Mouse (Mus musculus) large intestine, adult 2 months (tissue): ENCODE results near the gene Dennd2c. TPM values are rescaled to one million over a fixed set of nuclear protein-coding genes. Genes with fewer than 3 reads are reported as not detected.

Experiments
- DNase-seq: peaks from one replicate; pipeline ENCODE4 v3.0.0-alpha.2; 2012; ENCODE audit warnings: low read depth, low spot score
- WGBS: fragments of 180-500 bp; shearing (Covaris S2); methylation state at CpG from one replicate; pipeline ENCODE4 v1.1.7; 2018; 5-methylcytosine and 5-hydroxymethylcytosine counted together
- polyA plus RNA-seq: library from polyadenylated mRNA; depleted of rRNA; stranded (reverse); fragments of >200 nt; gene quantifications from 2 replicates; pipeline ENCODE4 v1.2.3, GENCODE M21; 2012; rRNA removed

Gene Dennd2c
- polyA plus RNA-seq = 0.25 and 0.33 TPM in 2 replicates

DNA sequence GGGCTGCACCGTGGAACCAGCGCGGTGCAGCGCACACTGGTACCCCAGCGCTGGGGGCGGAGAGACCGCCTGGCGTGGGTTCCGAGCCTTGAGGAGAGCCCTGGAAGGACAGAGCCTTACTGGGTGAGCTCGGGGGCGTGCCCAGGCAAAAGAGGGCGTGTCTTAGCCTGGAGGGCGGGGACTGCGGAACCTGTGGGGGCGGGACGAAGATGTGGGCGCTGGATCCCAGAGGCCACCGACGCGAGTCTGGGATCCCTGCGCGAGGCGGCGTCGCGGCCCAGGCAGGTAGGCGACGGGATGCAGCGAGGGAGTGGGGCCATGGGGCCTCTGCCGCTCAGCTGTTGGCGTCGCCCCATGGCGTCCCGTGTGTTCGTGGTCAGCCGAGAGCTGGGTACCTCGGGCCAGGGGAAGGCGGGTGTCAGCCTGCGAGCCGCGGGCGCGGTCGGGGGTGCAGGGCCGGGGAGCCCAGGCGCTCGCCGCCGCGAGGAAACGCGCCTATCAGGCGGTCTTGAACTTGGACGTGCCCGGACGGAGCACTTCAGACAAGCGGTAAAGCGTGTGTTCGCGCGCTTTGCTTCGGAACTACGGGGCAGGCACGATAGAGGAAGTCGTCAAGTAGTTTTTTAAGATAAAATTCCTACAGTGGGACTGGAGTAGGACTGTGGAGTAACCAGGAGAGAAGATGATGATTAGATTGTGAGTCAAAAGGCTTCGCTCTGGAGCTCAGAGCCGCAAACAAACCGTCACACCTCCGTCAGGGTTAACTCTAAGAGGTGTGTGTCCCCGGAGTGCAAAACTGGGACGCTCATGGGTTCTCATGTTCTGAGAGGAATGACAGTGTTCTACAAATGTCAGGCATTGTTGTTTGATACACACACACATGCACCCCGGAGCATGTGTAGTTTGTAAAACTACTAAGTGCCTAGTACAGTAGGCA is at the start of gene Dennd2c:
Dennd2c (plus strand) TSS at position 151 of the 937 bp plus-strand sequence.
- DNase-seq = peak; percentile 62
- under 1% methylated on average over 72 of the region's 72 CpGs for WGBS

DNA sequence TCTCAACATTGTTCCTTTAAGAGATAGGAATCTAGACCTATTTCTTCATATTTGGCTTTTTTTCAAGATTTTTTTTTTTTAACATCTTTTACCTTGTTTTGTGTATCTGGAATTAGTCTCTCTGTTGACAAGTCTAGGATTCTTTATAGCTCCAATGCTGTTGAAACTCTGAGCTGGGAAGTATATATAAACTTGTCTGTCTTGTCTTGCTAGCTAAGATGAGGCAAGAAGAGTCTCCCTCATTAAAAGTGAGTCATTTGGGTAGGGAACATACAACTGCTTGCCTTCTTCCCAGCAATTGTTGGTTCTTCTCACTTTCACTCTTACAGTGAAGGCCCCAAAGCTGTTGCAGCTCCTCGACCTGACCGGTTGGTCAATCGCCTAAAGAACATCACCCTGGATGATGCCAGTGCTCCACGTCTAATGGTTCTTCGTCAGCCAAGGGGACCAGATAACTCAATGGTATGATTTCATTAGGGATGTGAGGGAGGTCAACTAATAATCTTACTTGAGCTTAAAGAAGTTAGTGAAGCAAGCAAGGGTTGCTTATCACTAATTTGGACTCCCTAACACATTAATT is 46.3 kb upstream of the Dennd2c start:
- 80% methylated on average over 5 of the region's 5 CpGs for WGBS
- no peak for DNase-seq

DNA sequence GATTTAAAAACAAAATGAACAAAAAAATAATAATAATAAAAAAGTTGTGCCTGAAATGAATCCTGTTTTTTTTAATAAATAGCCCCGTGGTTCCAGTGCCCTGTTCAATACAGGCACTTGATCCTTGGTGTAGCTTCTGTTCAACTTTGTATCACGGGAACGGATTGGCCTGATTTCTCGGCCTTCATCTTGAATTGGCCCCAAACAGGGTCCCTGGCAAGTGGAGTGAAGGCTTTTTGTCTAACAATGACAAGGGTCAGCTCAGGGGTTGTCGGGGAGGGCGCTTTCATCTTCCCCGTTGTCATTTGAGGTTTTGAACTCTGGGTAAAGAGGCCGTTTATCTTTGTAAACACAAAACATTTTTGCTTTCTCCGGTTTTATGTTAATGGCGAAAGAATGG is 44.7 kb upstream of the Dennd2c start:
- 5% methylated on average over 10 of the region's 10 CpGs for WGBS
- DNase-seq = no peak

DNA sequence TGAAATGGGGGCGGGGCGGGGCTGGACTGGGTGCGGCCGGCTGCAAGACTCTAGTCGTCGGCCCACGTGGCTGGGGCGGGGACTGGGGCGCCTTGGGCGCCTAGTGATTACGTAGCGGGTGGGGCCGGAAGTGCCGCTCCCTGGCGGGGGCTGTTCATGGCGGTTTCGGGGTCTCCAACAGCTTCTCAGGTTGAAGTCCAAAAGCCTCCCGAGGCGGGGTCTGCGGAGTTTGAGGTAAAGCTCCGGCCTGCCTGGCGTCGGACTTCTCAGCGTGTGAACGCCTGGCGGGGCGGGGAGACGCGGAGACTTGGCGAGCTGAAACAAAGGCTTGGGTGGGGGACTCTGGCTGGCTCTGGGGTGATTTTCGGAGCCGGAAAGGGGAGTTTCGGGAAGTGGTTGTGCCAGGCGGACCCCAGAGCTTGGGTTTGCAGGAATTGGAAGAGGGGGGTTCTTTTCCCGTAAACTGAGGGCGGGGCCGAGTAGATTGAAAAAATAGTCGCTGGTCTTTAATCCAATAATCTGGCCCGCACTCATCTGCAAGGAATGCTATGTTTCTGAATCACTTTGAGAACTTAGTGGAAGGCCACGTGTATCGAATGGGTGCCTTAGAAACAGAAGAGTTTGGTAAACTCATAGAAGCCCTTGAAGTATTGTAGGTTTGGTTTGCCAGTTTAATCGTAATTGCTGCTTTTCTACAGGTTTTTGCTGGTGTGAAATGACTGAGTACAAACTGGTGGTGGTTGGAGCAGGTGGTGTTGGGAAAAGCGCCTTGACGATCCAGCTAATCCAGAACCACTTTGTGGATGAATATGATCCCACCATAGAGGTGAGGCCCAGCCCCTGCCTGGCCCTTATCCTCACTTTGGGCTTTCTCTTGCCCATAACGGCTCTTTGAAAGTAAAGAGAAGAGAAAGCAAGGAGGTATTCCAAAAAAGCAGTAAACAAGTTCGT is 43.9 kb upstream of the Dennd2c start, which contains the start of gene Nras:
Nras (plus strand) TSS at position 79 of the 951 bp plus-strand sequence.
- WGBS = 1% methylated on average over 46 of the region's 46 CpGs
- DNase-seq = peak; percentile 73

DNA sequence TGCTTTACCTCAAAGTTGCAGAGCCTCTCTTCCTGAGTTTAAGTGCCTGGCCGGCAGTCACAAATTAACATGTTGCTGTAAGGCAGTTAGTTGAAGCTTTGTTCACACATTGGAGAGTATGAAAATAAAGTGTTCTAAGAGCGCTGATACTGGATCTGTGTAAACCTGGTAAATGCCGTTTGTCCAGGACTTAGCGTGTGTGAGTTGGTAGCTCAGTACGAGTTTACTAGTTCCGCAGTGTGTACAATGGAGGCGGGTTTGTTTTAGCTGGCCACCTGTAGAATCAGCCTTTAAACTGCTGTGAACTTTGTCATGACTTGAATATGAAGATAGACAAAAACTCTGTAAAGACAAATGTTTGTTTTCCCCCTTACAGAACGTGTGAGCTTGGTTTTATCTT is 35.5 kb upstream of the Dennd2c start:
- 61% methylated on average over 8 of the region's 8 CpGs for WGBS

DNA sequence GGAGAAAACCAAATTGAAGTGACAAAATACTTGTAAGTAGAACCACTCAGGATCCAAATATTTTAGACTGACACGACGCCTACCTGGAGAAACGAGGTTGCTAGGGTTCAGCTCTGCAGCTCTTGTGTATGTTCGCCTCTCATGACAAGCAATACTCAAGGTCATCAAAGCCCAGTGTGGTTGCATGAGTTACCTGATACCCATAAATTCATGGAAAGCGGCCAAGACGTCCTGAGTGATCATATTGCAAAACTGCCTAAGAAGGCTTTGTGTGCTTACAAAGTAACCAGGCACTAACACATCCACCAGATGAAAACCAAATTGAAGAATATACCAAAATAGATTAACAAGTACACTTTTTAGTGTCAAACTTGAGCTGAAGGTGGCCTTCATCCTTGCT is 33.4 kb upstream of the Dennd2c start:
- no peak for DNase-seq

More for the DNA sequence above, 35.5 kb upstream of the Dennd2c start:
- DNase-seq = no peak

DNA sequence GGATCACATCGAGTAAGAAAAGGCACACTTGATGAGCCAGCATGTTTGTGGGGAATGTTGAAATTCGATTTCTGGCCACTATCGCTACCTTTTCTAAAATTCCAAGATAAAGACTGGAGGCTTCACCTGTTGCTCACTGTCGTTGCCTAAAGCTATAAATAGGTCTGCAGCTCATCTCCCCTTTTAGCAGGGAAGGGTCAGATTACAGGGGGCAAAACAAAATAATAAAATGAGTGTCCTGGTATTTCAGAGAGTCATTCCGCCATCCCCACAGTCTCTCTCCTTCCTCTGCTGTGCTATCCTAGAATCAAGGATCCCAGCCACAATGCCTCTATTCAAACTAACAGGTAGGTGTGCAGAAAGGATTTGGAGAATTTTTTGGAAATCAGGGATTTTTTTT is 28.6 kb upstream of the Dennd2c start, which contains the start of gene Ampd1:
Ampd1 (plus strand) TSS at position 244 of the 400 bp plus-strand sequence.
- no peak for DNase-seq
- 61% methylated on average over 5 of the region's 5 CpGs for WGBS

More for the DNA sequence above, 33.4 kb upstream of the Dennd2c start:
- 63% methylated on average over 6 of the region's 6 CpGs for WGBS

DNA sequence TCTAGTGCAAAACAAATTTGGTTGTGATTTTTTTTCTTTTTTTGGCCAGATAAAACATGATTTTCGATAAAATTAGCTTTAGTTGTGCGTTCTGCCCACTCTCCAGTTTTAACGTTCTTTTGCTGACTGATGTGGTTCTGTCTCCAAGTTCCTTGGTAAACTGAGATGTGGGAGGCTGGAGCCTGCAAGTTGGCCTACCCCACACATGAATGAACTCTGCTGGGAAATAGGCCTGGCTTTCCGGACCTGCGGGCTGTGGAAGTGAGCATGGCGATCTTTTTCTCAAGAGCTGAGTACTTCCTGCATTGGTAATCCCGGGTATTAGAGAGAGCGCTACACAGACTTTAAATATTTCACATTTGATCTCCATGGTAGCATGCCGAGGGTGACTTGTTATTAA is 26.5 kb upstream of the Dennd2c start:
- WGBS = 85% methylated on average over 9 of the region's 9 CpGs
- no peak for DNase-seq

DNA sequence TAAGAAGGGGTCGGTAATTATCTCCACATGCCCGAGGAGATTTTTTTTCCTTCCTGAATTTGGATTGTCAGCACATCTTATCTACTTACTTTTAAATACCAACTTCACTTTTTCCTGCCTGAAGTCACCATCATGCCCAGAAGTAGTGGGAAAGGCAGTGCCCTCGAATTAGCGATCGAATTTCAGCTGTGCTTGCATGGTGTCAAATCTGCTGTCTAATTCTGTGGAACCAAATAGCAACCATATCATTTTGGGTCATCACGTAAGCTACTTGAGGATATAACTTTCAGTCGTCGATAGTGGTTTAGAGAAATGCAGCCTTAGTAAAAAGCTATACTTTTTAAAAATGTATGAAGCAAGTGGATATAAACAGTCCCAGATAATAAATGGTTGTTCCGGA is 25.9 kb upstream of the Dennd2c start:
- DNase-seq = no peak
- 90% methylated on average over 9 of the region's 9 CpGs for WGBS

DNA sequence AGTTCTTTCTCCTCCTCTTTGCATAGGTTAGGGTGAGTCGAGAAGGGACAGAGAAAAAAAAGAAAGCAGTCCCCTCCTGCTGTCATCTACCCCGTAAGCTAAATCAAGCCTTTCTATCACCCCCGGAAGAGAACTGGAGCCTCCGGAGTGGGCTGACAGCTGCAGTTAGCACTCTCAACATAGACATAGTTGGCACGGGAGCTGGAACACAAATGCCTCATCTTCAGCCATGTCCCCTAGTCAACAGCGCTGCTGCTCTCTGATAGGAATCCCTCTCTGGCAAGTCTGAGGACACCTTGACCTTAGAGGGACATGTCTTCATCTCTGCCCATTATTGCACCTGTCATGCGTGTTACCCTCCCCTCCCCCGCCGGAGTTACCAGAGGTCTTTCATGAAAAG is 23.1 kb upstream of the Dennd2c start:
- 86% methylated on average over 9 of the region's 9 CpGs for WGBS
- no peak for DNase-seq

DNA sequence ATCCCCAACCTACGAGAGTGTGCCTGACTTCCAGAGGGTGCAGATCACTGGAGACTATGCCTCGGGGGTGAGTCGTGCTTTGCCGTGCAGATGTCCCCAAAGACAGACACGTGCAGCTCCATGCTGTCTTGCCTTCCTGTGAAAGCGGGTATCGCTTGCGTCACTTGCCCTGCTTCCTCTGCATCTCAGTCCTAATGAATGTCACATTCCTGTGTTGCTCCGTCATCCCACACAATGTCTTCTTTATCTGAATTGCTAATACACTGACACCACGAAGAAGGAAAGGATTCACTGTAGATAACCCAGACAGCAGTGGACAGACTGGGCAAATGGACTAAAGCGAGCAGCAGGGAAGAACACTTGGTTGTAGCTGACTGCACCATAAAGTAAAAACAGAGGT is 21.4 kb upstream of the Dennd2c start:
- no peak for DNase-seq
- 82% methylated on average over 11 of the region's 11 CpGs for WGBS

DNA sequence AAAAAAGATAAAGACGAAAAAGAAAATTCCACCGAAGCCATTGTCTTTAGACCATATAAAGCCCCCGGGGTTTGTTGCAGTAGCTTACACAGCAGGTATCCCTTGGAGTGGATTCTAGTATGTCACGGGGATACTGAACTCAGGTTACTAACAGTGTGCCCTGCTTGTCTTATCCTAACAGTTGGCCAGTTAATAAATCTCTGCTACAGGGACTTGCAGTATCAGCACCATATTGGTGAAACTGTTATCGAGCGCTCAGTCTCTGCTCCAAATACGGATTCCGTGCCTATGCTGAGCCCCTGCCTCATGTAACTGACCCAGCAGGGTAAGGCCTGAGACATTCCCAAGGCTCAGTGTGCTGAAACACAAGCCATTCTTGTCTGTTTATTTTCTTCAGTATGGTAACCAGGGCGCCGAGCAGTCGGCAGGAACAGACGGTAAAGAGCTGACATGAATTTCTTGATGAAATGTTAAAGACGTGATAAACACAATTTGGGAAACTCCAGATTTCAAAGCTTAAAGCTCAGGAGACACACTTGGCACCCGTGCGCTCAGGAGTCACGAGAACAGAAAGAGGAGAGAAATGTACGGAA is 20.4 kb upstream of the Dennd2c start:
- WGBS = 87% methylated on average over 17 of the region's 17 CpGs
- no peak for DNase-seq

DNA sequence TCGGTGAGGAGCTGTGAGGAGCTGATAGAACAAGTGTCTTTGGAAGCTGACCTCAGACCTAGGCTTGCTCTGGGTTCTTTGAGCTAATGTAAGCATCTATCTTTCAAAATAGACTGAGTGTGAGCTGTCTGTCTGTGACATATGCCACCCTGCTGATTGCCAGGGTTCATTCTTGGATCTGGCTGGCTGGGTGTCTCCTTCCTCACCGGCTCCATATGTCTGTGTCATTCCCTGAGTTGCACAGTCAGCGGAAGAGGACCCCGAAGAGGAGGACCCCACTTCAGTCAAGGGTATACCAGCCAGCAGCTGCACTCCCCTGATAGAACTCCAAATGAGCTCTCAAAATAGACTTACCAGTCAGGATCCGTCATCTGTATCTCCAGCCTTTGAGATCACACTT is 19.6 kb upstream of the Dennd2c start:
- 86% methylated on average over 5 of the region's 5 CpGs for WGBS
- DNase-seq = no peak

DNA sequence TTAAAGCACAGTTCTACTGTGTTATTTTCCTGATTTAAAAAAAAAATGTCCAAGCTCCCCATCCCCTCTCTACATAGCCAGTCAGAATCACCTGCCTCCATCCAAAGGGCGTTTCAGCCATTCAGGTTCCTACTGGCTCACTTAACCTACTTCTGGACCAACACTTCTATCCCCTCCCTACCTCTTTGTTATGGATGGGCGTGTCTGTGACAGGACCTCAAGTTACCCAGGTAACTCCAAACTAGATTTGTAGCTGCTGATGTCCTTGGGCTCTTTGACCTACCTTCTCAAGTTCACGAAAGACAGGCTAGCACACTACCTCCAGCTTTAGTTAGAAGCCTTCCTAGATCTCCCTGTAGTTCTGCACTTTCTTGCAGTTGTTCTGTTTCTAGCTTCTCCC is 16.4 kb upstream of the Dennd2c start:
- WGBS = 68% methylated on average over 3 of the region's 3 CpGs
- no peak for DNase-seq

DNA sequence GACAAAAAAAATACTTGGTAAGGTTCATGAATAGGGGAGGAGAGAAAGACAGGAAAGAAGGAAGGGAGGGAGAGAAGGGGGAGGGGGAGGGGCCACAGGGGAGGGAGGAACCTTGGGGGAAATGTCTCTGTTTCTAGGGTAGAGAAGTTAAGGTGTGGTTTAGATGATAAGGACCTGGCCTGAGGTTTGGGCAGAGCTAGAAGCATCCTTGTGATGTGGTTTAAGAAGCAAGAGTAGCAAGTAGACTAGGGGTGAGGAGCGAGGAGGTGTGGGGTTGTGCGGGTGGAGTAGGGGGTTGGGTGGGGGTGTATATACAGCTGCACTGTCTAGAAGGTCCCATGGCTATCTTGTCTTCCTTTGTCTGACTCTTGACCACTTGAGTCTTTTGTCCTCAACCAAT is 10.7 kb upstream of the Dennd2c start:
- no peak for DNase-seq
- 87% methylated on average over 2 of the region's 2 CpGs for WGBS

DNA sequence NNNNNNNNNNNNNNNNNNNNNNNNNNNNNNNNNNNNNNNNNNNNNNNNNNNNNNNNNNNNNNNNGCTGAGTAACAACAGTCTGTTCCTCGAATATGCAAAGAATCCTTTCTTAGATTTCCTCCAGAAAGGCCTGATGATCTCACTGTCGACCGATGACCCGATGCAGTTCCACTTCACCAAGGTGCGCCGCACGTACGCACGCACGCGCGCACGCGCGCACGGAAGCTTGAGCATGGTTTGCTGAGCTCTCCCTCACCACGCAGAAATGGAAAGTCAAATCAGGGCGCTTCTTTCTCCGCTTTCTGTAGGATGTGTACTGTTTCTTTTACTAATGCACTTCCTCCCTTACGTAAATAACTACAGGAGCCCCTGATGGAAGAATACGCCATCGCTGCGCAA is 3.7 kb upstream of the Dennd2c start:
- 81% methylated on average over 23 of the region's 23 CpGs for WGBS

DNA sequence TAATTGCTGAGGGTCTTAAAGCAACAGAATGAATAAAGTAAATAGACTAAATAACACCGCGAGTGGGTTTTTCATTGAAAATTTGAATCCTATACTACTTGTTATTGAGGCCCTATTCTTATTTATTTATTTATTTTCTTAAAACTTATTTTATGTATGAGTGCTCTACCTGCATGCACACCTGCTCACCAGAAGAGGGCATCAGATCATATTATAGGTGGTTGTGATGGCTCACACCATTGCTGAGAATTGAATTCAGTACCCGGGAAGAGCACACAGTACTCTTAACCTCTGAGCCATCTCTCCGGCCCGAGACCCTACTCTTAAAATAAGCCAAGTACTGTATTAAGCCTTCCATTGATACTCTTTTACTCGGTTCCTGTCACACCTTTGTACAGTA is 2.7 kb upstream of the Dennd2c start:
- no peak for DNase-seq
- WGBS = 81% methylated on average over 6 of the region's 6 CpGs

More for the DNA sequence above, 3.7 kb upstream of the Dennd2c start:
- no peak for DNase-seq

DNA sequence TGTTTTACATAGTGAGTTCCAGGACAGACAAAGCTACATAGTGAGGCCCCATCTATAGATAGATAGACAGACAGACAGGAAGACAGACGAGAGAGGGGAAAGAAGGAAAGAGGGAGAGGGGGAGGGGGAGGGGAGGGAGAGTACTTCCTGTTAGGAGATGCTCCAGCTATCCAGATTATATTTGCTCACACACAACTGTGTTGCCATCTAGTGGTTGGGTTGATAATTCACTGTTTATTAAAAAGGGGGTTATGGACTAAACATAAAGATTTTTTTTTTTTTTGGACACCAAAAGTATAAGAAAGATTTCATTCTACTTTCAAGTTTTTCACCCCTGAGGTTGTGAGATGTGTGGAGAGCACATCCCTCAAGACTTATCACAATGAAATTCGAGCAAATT is 1.7 kb upstream of the Dennd2c start:
- WGBS = 31% methylated on average over 2 of the region's 2 CpGs
- no peak for DNase-seq

DNA sequence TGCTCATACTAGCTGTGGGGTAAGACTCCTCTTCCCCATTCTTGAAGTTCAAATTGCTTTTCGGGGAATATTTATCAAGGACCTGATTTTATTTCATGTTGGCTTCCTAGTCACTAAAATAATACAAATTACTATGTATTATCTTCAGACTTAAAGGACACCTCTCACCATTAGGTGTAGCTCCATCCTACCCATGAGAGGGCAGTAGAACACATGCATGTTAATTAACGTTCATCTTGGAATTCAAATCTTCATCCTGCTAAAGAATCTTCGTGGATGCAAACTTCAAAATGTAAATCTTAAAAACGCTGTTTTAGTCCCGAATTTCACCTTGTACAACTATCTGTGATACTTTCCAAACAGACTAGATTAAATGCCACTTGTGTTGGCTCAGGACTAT is 1.2 kb upstream of the Dennd2c start:
- DNase-seq = no peak
- 49% methylated on average over 5 of the region's 5 CpGs for WGBS
